Mouse (Mus musculus): Measurements from ENCODE around the gene Thra.

Gene Thra

GRCm38 (mm10) chr11:98796515-98797216 lies 56.2 kb downstream of the Thra start:
- no peak for DNase-seq (ENCODE audit: low spot score)

DNA sequence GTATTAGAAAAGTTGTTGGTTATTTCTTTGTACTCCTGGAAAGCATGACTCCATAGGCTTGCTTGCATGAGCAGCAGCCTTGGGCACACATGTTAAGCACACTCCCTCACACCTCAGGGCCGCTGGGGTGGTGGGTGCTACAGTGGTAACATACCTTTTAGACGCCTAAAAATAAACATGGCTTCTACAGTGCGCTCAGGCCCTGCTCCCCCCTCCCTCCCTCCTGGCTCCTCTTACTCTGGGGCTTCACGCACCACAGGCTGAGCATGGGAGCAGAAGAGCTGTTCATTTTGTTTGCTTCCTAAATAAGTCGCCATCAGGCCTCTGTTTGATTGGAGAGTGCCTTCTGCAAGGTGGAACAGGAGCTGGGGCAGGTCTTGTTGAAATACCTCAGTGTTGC lies 56.9 kb downstream of the Thra start:
- no peak for DNase-seq (ENCODE audit: low spot score)

GRCm38 (mm10) chr11:98797909-98798308 lies 57.5 kb downstream of the Thra start:
- no peak for DNase-seq (ENCODE audit: low spot score)

DNA sequence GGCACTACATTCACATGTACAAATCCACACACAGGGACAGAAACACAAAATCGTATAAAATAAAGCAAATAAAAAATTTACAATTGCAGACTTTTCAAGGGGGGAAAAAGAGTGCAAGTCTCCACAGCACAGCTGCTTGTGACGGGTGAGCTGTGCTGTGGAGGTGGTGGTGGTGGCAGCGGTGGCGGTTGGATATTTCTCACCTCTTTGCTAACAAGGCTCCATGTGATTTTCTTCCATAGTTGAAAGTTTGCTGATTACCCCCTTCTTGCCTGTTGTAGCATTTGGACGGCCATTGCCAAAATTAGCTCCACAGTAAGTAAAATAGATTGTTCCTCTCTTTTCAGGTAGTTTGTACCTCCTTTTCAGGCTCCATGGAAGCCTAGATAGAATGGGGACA lies 64.2 kb downstream of the Thra start, which contains the start of gene Casc3:
TSS of gene Casc3 (plus strand) at position 301 of the 400 bp plus-strand sequence.
- no peak for DNase-seq (ENCODE audit: low spot score)

DNA sequence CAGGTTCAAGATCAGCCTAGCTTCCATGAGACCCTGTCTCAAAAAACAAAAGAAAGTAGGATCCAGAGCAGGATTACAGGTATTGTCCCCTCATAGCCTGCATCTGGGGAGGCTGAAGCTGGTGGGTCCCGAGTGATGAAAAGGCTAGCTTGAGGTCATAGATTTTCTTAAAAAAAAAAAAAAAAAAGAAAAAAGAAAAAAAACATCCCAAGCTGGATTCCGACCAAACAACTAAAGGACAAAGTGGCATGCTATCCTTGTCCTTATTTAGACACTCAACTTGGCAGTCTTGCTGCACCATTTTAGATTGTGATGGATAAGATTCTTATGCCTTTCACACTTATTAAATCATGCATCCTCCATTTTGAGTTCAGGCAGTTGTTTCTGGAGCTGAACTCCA lies 68.0 kb downstream of the Thra start:
- no peak for DNase-seq (ENCODE audit: low spot score)

- peak; percentile 97 for DNase-seq (ENCODE audit: low spot score)
Measured at GRCm38 (mm10) chr11:98809457-98810290, 69.2 kb downstream of the Thra start.

DNA sequence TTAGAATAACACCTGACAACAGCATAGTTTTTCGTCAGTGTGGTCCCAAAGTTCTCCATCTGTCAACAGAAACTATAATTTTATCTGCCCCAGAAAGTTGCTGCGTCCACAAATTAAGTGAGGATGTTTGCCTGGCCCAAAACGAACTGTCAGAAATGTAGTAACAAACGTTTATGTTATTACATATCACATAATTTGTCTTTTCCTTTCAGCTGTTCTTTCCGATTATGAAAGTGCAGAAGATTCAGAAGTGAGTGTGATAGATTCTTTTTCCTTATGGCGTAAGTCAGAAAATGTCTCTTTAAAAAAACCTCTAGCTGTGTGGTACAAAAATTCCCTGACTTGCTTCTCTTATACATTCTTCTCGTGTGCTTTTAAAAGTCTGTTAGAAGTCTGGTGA lies 70.2 kb downstream of the Thra start:
- DNase-seq (ENCODE audit: low spot score) = no peak

- no peak for DNase-seq (ENCODE audit: low spot score)
Measured at GRCm38 (mm10) chr11:98816706-98817239, 76.3 kb downstream of the Thra start.
